Mouse (Mus musculus): ENCODE results near the gene Gm4779.
"Not testable (repeated sequence)": the region's sequence is repeated elsewhere in the genome, so short reads cannot be mapped to it uniquely, and the experiment has no call there.

The Gm4779 gene

DNA sequence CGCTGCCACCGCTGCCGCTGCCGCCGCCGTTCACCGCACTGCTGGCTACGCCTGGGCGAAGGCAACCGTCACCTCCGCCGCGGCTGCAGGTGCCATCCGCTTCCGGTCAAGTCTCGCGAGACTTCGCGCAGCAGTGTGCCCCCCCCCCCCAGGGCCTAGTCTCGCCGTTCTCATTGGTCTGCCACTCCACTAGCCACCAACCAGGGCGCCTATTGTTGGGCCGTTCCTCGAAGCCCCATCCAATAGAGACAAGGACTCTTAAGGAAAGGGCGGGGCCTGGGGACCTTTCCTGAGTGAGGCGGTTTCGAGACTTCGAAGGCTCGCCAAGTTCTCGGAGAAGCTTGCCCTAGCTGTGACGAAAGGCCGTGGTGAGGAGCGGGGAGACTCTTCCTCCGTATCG, at the start of gene Gm4779, which contains the start of gene 8030474K03Rik:
TSS of gene Gm4779 (minus strand) at position 82 of the 400 bp plus-strand sequence.
TSS of gene 8030474K03Rik (plus strand) at position 315 of the 400 bp plus-strand sequence.
- DNase-seq (ENCODE audit: low read depth, low spot score): no peak

DNA sequence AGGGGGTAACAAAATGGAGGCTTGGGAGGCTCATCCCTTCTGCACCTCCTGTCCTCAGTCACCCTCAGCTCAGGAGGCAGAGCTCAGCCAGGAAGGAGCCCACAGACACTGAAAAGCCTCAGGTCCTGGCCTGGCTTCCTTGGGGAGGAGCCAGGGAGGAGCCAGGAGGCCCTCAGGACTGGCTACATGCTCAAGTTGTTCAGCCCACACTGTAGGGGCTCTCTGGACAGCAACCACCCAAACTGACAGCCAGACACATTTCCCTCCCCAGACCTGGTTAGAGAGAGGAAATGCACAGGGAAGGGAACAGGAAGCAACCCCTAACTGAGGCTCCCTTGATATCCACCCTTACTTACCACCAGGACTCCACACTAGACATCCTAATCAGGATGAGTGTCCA, 25.8 kb upstream of the Gm4779 start:
- not testable (repeated sequence) for DNase-seq (ENCODE audit: low read depth, low spot score)

DNA sequence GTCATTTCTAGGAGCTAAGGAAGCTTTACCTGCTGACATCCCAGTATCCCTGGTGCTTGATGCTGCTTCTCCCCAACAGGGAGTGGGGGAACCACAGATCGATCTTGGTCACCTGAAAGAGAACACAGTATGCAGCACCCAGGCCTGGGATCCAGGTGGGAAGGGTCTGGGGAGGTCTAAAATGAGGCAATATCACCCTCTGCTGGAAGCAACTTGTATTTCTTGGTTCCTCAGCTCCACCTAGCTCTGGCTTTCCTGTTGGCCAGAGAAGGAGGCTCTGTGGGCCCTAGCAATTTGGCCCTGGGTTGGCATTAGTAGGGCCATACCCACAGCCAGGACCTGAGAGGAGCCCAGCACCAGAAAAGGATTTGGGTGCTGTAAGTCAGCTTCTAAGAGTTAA, 24.9 kb upstream of the Gm4779 start:
- DNase-seq (ENCODE audit: low read depth, low spot score): peak; percentile 14

DNA sequence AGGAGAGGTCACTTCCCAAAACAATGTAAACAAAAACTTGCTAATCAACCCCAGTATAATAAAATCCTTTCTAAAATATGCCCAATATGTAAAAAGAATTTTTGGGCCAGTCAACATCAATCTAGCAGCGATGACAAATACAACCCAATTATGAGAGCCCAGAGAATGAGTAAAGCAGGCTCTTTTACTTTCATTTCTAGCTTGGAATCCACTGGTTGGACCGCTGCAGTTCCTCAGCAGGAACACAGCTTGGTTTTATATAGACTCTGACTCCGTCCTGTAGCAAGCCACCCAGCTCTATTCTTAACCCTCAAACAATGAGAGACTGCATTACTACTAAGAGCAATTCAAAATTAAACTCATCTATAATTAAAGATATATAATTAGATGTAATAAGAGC, 17.5 kb upstream of the Gm4779 start:
- DNase-seq (ENCODE audit: low read depth, low spot score): no peak

DNA sequence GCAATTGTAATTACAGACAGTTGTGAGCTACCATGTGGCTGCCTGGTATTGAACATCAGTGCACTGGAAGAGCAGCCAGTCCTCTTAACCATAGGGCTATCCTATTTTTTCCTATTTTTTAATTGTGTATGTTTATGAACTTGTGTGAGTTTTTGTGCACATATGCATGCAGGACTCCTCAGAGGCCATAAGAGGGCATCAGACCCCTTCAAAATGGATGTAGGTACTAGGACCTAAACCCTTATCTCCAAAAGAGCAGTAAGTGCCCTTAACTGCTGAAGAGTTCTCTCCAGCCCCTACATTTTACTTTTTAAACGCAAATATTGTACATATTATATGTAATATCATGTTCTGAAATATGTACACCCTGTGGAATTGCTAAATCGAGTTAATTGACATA, 11.3 kb upstream of the Gm4779 start:
- peak; percentile 39 for DNase-seq (ENCODE audit: low read depth, low spot score)

DNA sequence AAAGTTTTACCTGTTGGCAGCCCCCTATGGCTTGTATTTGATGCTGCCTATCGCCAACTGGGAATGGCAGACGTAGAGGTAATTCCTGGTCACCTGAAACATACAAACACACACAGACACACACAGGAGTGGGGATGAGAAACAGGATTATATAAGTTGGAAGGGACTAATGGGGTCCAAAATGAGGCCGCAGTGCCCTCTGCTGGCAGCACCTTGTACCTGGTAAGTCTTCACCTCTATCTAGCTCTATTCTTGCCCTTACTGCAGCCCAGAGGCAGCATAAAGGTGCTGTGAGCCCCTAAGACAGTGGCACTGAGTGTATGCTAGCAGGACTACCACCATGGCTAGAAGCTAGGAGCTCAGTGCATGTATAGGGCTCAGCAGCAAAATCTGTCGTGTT, 2.7 kb downstream of the Gm4779 start:
- DNase-seq (ENCODE audit: low read depth, low spot score): peak; percentile 48

DNA sequence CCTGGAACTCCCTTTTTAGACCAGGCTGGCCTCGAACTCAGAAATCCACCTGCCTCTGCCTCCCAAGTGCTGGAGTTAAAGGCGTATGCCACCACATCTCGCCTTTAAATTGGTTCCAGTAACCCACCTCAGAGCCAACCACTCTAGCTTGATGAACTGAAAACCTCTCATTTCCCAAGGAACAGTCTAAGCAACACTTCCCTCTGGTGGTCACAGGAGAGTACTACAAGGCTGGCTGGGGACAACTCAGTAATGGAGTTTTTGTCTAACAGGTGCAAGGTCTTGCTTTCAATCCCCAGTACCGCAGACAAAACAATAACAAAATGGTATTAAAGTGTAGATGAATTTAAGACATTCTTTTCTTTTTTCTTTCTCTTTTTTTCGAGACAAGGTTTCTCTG, 22.2 kb downstream of the Gm4779 start:
- DNase-seq (ENCODE audit: low read depth, low spot score): peak; percentile 48

DNA sequence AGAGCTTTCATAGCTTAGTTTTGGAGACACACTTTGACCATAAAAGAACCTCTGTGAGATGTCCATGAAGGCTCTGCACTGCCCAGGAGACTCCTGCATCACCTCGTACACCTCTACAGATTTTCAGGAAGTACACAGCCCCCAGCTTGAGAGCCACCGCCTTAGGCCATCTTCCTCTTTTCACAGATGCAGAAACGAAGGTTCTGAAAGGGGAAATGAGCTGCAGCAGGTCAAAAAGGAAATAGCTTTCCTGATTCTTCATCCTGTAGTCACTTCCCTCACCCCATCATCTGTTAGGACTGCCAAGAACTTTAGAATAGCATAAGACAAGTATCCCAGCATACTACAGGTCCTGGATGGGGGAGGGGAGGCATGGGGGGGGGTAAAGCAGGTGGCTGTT, 23.9 kb downstream of the Gm4779 start:
- DNase-seq (ENCODE audit: low read depth, low spot score): no peak

DNA sequence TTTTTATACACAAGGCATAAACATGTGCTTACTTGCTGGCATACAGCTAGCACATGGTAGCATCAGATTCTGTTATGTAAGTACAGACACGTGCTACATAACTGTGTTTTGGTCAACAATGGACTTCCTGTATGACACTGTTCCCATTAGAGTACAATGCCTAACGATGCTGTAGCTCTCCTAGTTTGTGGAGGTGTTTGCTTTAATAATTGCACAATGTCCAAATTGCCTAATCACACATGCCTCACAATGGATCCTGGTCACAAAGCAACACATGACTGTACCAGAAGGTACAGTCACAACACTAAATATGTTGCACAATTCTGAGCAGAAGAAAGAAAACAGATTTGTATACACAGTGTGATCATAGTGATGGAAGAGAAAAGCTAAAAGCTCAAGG, 24.7 kb downstream of the Gm4779 start:
- DNase-seq (ENCODE audit: low read depth, low spot score): no peak

DNA sequence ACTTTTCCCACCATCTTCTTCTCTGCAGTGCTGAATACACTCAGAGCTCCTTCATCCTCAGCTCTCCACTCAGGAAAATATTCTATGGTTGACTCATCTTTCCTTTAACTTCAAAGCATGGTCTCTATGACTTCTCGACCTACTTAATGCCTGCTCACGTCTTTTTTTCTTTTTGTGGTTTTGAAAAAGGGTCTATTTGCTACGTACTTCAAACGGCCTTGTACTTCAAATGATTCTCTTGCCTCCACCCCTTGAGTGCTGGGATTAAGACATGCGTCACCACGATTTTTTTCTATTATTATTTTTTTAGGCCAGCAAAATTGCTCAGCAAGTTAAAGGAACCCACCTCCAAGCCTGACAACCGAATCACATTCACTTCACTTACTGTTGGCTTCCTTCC, 26.9 kb downstream of the Gm4779 start:
- no peak for DNase-seq (ENCODE audit: low read depth, low spot score)

DNA sequence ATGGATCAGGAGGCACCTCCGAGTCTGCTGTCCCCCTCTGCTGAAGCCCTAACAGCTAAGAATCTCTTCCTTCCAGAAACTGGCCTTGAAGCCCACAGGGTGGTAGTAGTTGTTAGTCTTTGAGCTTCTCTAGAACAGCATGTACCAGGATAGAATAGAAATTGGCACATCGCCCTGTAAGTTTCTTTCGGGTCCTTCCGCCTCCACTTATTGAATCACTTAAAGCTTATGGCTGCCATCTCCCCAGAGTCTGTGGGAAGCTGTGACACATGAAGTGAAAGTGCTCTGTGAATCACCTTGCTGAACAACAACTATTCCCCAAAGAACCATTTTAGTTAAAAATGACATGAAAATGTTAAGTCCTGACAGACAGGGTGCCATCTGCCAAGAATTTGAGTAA, 29.1 kb downstream of the Gm4779 start:
- no peak for DNase-seq (ENCODE audit: low read depth, low spot score)

DNA sequence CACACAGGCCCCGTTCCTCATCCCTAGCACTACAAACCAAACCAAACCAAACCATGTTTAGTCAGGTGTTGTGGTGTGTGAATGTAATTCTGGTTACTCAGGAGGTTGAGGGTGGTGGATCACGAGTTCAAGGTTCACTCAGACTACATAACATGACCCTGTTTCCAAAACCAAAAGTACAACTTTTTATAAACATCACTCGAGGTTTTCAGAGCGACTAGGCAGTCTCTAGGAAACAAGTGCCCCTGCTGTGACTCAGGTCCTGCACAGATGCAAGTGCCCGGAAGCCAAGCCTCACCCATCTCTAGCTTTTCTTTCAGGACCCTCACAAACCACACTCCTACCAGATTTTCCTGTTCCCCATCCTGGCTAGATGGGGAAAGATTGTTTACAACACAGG, 29.6 kb downstream of the Gm4779 start:
- no peak for DNase-seq (ENCODE audit: low read depth, low spot score)

DNA sequence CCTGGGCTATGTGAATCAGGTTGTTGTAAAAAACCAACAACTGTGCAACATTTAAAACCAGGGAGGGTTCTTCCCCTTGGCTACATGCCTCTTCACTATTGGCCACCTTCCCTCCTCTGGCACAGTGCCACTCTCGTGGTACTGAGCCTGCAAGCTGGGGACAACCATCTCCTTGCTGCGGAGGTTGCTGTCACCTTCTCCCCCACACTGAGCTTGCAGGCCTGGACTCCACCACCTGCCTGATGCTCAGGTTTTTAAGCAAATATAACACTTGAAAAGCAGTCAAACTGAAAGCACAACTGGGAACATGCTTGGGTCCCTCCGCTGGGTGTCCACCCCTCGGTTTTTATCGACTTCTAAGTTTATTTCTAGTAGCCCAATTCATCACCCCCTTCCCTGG, 39.7 kb downstream of the Gm4779 start:
- no peak for DNase-seq (ENCODE audit: low read depth, low spot score)

DNA sequence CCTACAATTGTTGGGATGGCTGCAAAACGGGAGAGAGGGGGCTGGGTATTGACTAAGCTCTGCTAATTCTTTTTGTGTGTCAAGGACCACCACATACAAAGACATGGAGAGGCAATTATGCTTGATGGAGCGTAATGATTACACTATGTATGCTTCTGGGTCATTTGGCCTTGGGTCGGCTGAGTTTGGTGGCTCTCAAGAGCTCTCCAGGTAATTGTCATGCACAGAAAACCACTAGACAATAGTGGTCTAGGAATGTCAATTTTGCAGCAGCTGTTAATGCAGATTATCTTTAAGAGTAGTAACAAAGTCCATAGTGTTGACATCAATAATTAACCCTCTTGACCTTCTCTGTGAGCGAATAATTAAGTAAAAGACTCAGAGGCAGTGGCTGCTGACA, 44.1 kb downstream of the Gm4779 start:
- DNase-seq (ENCODE audit: low read depth, low spot score): no peak

DNA sequence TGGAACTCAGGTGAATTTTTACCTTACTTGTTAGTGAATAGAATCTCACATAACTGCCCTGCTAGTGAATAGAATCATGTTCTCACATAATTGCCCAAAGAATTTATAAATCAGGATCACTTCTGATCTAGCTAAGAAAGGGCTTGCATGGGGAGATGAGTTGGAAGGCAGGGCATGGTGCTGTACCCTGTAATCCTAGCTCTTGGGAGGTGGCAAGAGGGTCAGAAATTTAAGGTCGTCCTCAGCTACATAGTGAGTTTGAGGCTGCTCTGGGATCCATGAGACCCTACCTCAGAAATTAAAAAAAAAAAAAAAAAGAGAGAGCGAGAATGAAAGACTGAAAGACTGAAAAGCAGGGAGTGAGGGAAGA, 53.2 kb downstream of the Gm4779 start:
- DNase-seq (ENCODE audit: low read depth, low spot score): no peak

DNA sequence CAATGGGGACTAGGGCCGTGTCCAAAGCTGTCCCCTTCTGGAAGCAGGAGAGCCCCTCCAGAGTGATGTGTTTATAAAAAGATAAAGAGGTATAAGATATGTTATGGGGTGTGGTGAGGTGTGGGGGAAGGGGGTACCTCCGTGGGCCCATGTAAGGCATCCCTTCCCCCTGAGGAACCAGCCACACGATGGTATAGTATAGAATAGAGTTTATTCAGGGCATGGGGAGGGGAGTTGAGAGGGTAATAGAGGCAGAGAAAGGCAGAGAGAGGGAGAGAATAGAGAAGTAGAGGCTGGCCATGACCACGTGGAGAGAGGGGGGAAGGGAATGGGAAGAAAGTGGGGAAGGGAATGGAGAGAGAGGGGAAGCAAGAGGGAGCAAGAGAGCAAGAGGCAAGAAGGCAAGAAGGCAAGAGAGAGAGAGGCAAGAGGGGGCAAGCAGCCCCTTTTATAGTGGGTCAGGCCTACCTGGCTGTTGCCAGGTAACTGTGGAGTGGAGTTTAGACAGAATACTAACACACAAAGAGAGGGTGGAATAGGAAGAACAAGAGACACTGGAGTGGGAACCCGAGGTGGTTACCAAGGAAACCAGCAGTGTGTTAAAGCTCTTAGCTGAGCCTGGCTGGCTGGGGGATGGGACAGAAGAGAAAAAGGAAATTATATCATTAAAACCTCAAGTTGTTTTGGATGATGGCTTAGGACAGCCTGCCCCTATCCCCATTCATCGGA, 53.7 kb downstream of the Gm4779 start:
- no peak for DNase-seq (ENCODE audit: low read depth, low spot score)
